Mouse (Mus musculus): ENCODE data around the gene Zwint. TPM values are rescaled to one million over a fixed set of nuclear protein-coding genes. Genes with fewer than 3 reads are reported as not detected.

The Zwint gene
- 87.6 and 105 TPM in 2 replicates for polyA plus RNA-seq (2012; rRNA removed)

DNA sequence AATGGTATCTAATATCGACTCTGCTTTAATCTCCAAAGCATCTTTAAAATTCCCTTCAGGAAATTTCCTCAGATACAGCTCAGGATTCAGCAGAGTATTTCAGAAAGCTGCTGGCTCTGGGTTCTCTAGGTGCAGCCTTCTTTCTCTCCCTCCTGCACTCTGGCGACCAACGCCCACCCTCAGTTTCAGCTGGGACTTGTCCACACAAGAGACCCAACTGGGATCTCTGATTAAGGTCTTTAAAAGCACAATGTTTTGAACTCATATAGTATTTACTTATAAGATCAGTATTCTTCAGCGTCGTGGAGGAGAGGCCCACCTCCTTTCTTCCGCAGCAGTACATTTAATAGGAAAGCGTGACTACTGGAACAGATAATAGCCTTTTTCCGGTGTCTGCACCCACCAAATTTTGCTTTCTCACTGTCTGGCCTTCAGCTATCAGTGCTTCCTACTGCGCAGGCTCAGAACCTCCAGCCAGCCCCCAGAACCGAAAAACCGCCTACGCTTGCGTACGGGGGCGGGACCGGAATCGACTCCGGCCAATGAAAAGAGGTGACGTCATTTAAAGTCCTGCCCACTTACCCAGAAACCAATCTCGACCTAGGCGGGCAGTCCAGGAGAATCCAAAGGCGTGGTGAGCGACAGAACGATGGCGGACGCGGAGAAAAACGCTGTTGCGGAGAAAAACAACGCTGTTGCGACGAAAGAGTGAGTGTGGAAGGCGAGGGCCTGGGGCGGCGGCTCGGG, at the start of gene Zwint:
Zwint (plus strand) TSS at position 576 of the 747 bp plus-strand sequence.

